Mouse (Mus musculus): ENCODE data around the gene Wdfy2. TPM values are rescaled to one million over a fixed set of nuclear protein-coding genes. Genes with fewer than 3 reads are reported as not detected.

Gene Wdfy2
- polyA plus RNA-seq, 1 experiment from 2014 or later: 10.0 TPM

DNA sequence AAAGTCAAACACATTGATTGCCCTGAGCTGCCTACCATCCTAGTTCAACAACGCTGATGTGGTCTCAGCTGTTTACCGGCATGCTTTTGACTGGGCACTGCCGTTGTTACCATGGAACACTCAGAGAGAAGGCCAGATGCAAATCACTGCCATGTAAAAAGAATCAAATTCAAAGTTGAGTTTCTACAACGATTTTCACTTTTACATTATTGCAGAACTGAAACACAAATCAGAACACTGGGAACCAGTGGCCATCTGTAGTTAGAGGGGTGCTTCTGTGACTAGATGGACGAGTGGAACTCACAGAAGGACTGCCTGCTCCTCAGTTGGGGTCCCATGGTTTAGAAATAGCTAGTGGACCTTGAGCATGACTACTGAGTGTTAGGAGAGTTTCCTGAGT, 19.0 kb downstream of the Wdfy2 start:
- DNase-seq (no peak), ATAC-seq (ENCODE audit: insufficient read depth) (no peak)
- no peaks in the 10 kb centered on the region for H3K36me3 ChIP-seq (ENCODE audit: insufficient read depth)
- H3K9me3 ChIP-seq (ENCODE audit: low read depth, low read length): no peaks in the 10 kb centered on the region
- no peak overlapping the region for H3K4me2 ChIP-seq
- H3K27ac ChIP-seq (ENCODE audit: low read depth): no peak overlapping the region
- 83% methylated on average over 5 of the region's 5 CpGs for WGBS
- no peaks in the 10 kb centered on the region for H3K27me3 ChIP-seq (ENCODE audit: insufficient read depth, low read length)
- H3K4me3 ChIP-seq (ENCODE audit: low read depth, low read length): no peak overlapping the region
- H3K9ac ChIP-seq: no peak overlapping the region
- no peak for TF ChIP-seq CTCF (IDR thresholded peaks at IDR 0.05; ENCODE audit: low read depth)
- H3K4me1 ChIP-seq (ENCODE audit: insufficient read depth): no peaks in the 10 kb centered on the region

DNA sequence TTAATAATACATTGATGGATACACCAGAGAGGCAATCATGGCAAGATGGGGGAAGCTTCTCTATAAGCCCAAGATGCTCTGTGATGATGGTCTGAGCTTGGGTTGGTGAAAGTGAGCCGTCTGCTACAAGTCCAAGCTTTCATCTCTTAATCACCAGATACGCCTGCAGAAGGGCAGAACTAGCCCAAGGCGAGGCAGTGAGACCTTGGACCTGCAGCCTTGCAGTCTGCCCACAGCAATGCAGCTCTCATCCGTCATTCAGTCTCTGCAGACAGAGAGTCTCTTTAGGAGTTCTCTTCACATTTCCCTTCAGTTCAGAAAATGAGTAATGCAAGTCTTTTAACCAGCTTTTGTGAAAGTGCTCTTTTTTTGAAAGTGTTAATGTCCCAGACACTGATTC, 20.4 kb downstream of the Wdfy2 start:
- no peak for ATAC-seq (ENCODE audit: insufficient read depth)

DNA sequence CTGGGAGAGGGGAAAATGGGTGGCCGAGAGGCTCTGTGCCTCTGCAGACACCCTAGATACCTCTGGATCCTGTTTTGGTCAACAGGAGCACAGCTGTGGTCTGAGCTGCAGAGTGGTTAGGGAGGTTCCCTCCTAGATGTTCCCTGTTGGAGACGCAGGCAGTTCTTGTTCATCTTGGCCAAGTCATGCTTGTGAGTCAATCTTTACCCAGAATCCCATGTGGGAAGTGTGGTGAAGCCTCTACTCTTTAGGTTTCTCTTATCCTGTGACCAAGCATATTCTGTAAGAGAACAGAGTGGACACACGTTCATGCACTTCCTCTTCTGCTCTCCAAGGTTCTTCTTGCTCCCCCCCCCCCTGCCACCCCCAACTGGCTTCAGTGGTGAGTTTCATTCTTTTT, 20.8 kb downstream of the Wdfy2 start:
- Histone ChIP-seq H3K9me3 (ENCODE audit: low read depth, low read length) (no peaks in the 10 kb centered on the region), H3K4me1 (ENCODE audit: insufficient read depth) (no peaks in the 10 kb centered on the region), H3K4me2 (no peak overlapping the region), H3K9ac (no peak overlapping the region), H3K36me3 (ENCODE audit: insufficient read depth) (no peaks in the 10 kb centered on the region), H3K27me3 (ENCODE audit: insufficient read depth, low read length) (no peaks in the 10 kb centered on the region), H3K4me3 (ENCODE audit: low read depth, low read length) (no peak overlapping the region), H3K27ac (ENCODE audit: low read depth) (no peak overlapping the region)
- no peak for TF ChIP-seq CTCF (IDR thresholded peaks at IDR 0.05; ENCODE audit: low read depth)
- no peak for ATAC-seq (ENCODE audit: insufficient read depth)
- DNase-seq: no peak
- WGBS: 72% methylated on average over 3 of the region's 3 CpGs

More for the DNA sequence above, 20.4 kb downstream of the Wdfy2 start:
- 81% methylated on average over 4 of the region's 4 CpGs for WGBS
- Histone ChIP-seq H3K4me2 (no peak overlapping the region), H3K9me3 (ENCODE audit: low read depth, low read length) (no peaks in the 10 kb centered on the region), H3K9ac (no peak overlapping the region), H3K36me3 (ENCODE audit: insufficient read depth) (no peaks in the 10 kb centered on the region), H3K27me3 (ENCODE audit: insufficient read depth, low read length) (no peaks in the 10 kb centered on the region), H3K4me1 (ENCODE audit: insufficient read depth) (no peaks in the 10 kb centered on the region), H3K4me3 (ENCODE audit: low read depth, low read length) (no peak overlapping the region), H3K27ac (ENCODE audit: low read depth) (no peak overlapping the region)
- no peak for DNase-seq
- no peak for TF ChIP-seq CTCF (IDR thresholded peaks at IDR 0.05; ENCODE audit: low read depth)

DNA sequence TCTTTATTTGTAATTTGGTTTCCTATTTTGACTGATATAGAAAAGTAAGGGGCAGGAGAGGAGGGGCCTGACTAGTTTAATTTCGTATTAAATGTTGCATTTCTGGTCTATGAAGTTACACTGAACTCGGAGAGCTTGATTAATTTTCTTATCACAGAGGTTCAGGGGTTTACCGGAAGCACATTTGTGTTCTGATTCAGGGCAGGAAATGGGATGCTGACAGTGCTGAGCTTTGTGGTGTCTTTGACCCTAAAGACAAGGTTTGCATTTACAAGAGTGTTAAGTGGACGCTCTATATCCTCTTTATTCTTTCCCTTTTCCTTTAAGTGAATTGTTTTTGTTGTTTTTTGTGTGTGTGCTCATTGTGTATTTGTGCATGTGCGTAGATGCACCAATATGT, 25.1 kb downstream of the Wdfy2 start:
- H3K27me3 ChIP-seq (ENCODE audit: insufficient read depth, low read length): no peaks in the 10 kb centered on the region
- no peak for DNase-seq
- no peak overlapping the region for H3K4me3 ChIP-seq (ENCODE audit: low read depth, low read length)
- no peaks in the 10 kb centered on the region for H3K9me3 ChIP-seq (ENCODE audit: low read depth, low read length)
- no peak overlapping the region for H3K27ac ChIP-seq (ENCODE audit: low read depth)
- no peak overlapping the region for H3K4me2 ChIP-seq
- no peak for TF ChIP-seq CTCF (IDR thresholded peaks at IDR 0.05; ENCODE audit: low read depth)
- 66% methylated on average over 5 of the region's 5 CpGs for WGBS
- H3K9ac ChIP-seq: no peak overlapping the region
- no peak for ATAC-seq (ENCODE audit: insufficient read depth)
- H3K36me3 ChIP-seq (ENCODE audit: insufficient read depth): no peaks in the 10 kb centered on the region
- H3K4me1 ChIP-seq (ENCODE audit: insufficient read depth): peaks cover 2% of the 10 kb centered on the region; the same call in 1 of the 2 replicates

DNA sequence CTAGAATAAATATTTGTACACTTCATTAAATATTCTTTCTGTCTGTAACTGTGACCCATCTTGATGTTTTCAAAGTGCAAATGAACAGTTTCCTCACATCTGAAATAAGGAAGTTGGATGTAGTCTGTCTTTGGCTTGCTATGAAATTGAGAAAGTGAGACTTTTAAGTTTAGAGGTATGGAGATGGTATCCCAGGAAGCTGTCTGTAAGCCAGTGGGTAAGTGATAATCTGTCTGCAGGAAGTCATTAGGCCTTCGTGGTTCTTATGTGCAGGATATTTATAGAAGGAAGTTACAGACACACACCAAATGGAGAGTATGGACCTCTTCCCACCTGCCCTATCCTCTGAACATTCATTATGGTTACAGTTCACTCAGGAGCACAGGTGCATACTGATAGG, 26.8 kb downstream of the Wdfy2 start:
- no peak for DNase-seq
- Histone ChIP-seq H3K36me3 (ENCODE audit: insufficient read depth) (no peaks in the 10 kb centered on the region), H3K4me3 (ENCODE audit: low read depth, low read length) (no peak overlapping the region), H3K27ac (ENCODE audit: low read depth) (no peak overlapping the region; the same call in 1 of the 2 replicates), H3K27me3 (ENCODE audit: insufficient read depth, low read length) (no peaks in the 10 kb centered on the region), H3K4me1 (ENCODE audit: insufficient read depth) (peaks cover 2% of the 10 kb centered on the region; the same call in 1 of the 2 replicates), H3K9ac (no peak overlapping the region), H3K4me2 (no peak overlapping the region), H3K9me3 (ENCODE audit: low read depth, low read length) (no peaks in the 10 kb centered on the region)
- WGBS: 23% methylated on average over 1 of the region's 1 CpGs
- ATAC-seq (ENCODE audit: insufficient read depth): no peak
- TF ChIP-seq CTCF (IDR thresholded peaks at IDR 0.05; ENCODE audit: low read depth): no peak

DNA sequence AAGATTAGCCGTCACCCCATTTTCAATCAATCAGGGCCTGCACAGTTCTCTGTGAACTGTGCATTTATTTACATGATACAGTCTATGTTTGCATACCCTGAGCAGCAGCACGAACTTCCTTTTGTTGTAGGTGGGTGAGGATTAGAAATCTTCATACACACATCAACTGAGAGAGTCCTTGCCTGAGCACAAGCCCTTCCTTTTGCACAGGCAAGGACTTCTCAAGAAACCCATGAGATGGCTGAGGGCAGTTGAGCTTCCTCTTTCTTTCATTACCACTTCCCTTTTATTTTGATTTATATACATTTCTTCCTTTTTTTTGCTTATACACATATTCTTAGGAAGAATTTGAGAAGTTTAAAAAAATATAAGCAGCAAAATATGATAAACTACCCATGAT, 27.9 kb downstream of the Wdfy2 start:
- Histone ChIP-seq H3K4me1 (ENCODE audit: insufficient read depth) (peaks cover 2% of the 10 kb centered on the region; the same call in 1 of the 2 replicates), H3K27me3 (ENCODE audit: insufficient read depth, low read length) (no peaks in the 10 kb centered on the region), H3K9me3 (ENCODE audit: low read depth, low read length) (peaks cover 4% of the 10 kb centered on the region; the same call in 1 of the 2 replicates), H3K4me2 (no peak overlapping the region), H3K36me3 (ENCODE audit: insufficient read depth) (no peaks in the 10 kb centered on the region), H3K9ac (no peak overlapping the region), H3K27ac (ENCODE audit: low read depth) (no peak overlapping the region), H3K4me3 (ENCODE audit: low read depth, low read length) (no peak overlapping the region)
- ATAC-seq (ENCODE audit: insufficient read depth): no peak
- DNase-seq: no peak
- WGBS: 29% methylated on average over 2 of the region's 2 CpGs
- TF ChIP-seq CTCF (IDR thresholded peaks at IDR 0.05; ENCODE audit: low read depth): no peak

DNA sequence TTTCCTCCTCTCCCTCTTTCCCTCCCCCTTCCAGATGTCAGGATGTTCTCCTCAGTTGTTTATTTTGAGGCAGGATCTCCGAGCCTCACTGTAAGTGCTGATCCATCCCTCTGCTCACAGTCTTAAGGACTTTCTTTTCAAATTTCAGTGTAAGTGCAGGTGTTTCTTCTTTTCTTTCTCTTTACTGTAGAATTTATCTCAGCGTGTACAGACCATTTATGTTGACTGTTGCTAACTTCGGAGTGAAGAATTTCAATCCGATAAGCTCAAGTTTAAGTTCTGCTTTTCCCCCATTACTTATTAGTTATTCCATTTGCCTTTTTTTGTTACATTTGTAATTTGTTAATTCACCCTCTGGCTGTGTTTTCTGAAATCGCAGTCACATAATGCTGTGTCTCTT, 29.6 kb downstream of the Wdfy2 start:
- Histone ChIP-seq H3K4me3 (ENCODE audit: low read depth, low read length) (no peak overlapping the region), H3K4me1 (ENCODE audit: insufficient read depth) (peaks cover 2% of the 10 kb centered on the region; the same call in 1 of the 2 replicates), H3K36me3 (ENCODE audit: insufficient read depth) (no peaks in the 10 kb centered on the region), H3K4me2 (no peak overlapping the region), H3K27me3 (ENCODE audit: insufficient read depth, low read length) (no peaks in the 10 kb centered on the region), H3K27ac (ENCODE audit: low read depth) (no peak overlapping the region), H3K9ac (no peak overlapping the region), H3K9me3 (ENCODE audit: low read depth, low read length) (peaks cover 5% of the 10 kb centered on the region; the same call in 1 of the 2 replicates)
- WGBS: 60% methylated on average over 5 of the region's 5 CpGs
- ATAC-seq (ENCODE audit: insufficient read depth) (no peak), DNase-seq (no peak)
- TF ChIP-seq CTCF (IDR thresholded peaks at IDR 0.05; ENCODE audit: low read depth): no peak

DNA sequence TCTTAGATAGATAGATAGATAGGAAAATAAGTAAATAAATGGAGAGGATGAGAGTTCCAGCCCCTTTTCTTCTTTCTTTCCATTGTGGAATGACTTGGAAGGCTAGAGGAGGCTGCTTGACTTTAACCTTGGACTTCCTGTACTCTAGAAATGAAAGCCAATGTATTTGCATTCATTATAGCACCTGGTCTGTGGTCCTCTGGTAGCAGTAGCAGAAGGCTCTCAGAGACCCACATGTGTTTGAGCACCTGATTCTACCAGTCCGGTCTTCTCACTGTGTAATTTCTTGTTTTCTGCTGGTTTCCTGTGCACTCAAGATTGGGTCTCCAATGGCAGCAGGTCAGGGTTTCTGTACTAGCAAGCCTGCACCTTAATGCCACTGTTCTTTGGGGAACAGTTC, 30.1 kb downstream of the Wdfy2 start:
- Histone ChIP-seq H3K27ac (ENCODE audit: low read depth) (no peak overlapping the region), H3K9ac (no peak overlapping the region), H3K36me3 (ENCODE audit: insufficient read depth) (no peaks in the 10 kb centered on the region), H3K4me2 (no peak overlapping the region), H3K27me3 (ENCODE audit: insufficient read depth, low read length) (no peaks in the 10 kb centered on the region), H3K9me3 (ENCODE audit: low read depth, low read length) (peaks cover 5% of the 10 kb centered on the region; the same call in 1 of the 2 replicates), H3K4me1 (ENCODE audit: insufficient read depth) (peaks cover 2% of the 10 kb centered on the region; the same call in 1 of the 2 replicates), H3K4me3 (ENCODE audit: low read depth, low read length) (no peak overlapping the region)
- ATAC-seq (ENCODE audit: insufficient read depth): no peak
- 58% methylated on average over 1 of the region's 1 CpGs for WGBS
- DNase-seq: no peak
- TF ChIP-seq CTCF (IDR thresholded peaks at IDR 0.05; ENCODE audit: low read depth): no peak
